Mouse (Mus musculus) limb, embryonic 15.5 days (tissue): ENCODE results near the gene Adam22. TPM values are rescaled to one million over a fixed set of nuclear protein-coding genes. Genes with fewer than 3 reads are reported as not detected.

Experiments
- ATAC-seq: fragments of 200-750 bp; cut with Nextera tagmentation; 2 replicates; pipeline ENCODE4 v1.8.0; 2017; ENCODE audit warnings: low read depth, moderate TSS enrichment; ENCODE audit not compliant: insufficient number of reproducible peaks, low FRiP score, low TSS enrichment
- H3K27ac ChIP-seq: fragments of 300-500 bp; sonication (generic); 2 replicates; pipeline ENCODE4 v1.5.1; 2015; ENCODE audit warnings: moderate library complexity, mild to moderate bottlenecking, inconsistent platforms
- H3K27me3 ChIP-seq: fragments of 300-500 bp; sonication (generic); 2 replicates; pipeline ENCODE4 v1.6.1; 2015; ENCODE audit warnings: inconsistent platforms
- H3K36me3 ChIP-seq: fragments of 300-500 bp; sonication (generic); 2 replicates; pipeline ENCODE4 v1.6.1; 2015; ENCODE audit warnings: inconsistent platforms
- H3K4me1 ChIP-seq: fragments of 300-500 bp; sonication (generic); 2 replicates; pipeline ENCODE4 v1.6.1; 2015; ENCODE audit warnings: inconsistent platforms
- H3K4me2 ChIP-seq: fragments of 300-500 bp; sonication (generic); 2 replicates; pipeline ENCODE4 v1.6.1; 2015; ENCODE audit warnings: mild to moderate bottlenecking, inconsistent platforms
- H3K4me3 ChIP-seq: fragments of 300-500 bp; sonication (generic); 2 replicates; pipeline ENCODE4 v1.5.1; 2015; ENCODE audit warnings: mild to moderate bottlenecking, inconsistent platforms
- H3K9ac ChIP-seq: fragments of 300-500 bp; sonication (generic); 2 replicates; pipeline ENCODE4 v1.6.1; 2015; ENCODE audit warnings: inconsistent platforms
- H3K9me3 ChIP-seq: fragments of 300-500 bp; sonication (generic); 2 replicates; pipeline ENCODE4 v1.6.1; 2016; ENCODE audit warnings: inconsistent platforms
- WGBS: fragments of 180-500 bp; shearing (Covaris S2); methylation state at CpG from one replicate; pipeline ENCODE4 v1.1.7; 2015; 5-methylcytosine and 5-hydroxymethylcytosine counted together
- polyA plus RNA-seq: library from polyadenylated mRNA; unstranded; fragments of >200 nt; fragmentation: Nextera tagmentation; extraction: Ambion mirVana; gene quantifications from 2 replicates; pipeline ENCODE4 v1.2.1, GENCODE M21; 2015

Adam22 gene
- polyA plus RNA-seq, 1 experiment from 2014 or later, result 13.1 TPM

- Histone ChIP-seq H3K36me3 (peaks cover 4% of the 10 kb centered on the region), H3K4me2 (no peak overlapping the region), H3K9me3 (no peaks in the 10 kb centered on the region), H3K4me3 (no peak overlapping the region), H3K4me1 (no peaks in the 10 kb centered on the region), H3K27ac (no peak overlapping the region), H3K9ac (no peak overlapping the region), H3K27me3 (no peaks in the 10 kb centered on the region)
- 86% methylated on average over 8 of the region's 8 CpGs for WGBS
- no peak for ATAC-seq
These were observed 236.0 kb downstream of the Adam22 start for GRCm38 (mm10) chr5:8131918-8132317.

DNA sequence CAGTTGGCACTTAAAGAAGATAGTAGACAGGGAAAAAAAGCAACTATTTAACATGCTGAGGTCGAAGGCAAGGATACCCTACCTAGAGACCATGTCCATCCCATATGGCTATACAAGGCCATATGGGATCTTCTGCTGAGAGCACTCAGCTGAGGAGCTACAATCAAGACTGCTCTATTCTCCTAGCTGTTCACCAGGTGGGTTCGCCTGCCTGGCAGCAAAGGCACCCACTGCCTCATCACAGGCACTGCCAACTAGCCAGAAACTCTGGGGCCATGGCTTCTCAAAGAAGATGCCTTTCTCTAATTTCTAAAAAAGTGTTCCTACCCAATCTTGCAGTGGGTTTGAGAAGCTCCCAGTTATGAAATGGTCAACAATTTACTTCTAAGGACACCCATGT is 238.2 kb downstream of the Adam22 start:
- H3K9me3 ChIP-seq, result no peaks in the 10 kb centered on the region; the same call in 1 of the 2 replicates
- 86% methylated on average over 2 of the region's 2 CpGs for WGBS
- H3K9ac ChIP-seq, result no peak overlapping the region
- H3K36me3 ChIP-seq, result peaks cover 6% of the 10 kb centered on the region
- H3K27ac ChIP-seq, result no peak overlapping the region
- H3K4me1 ChIP-seq, result no peaks in the 10 kb centered on the region
- ATAC-seq, result no peak
- no peak overlapping the region for H3K4me3 ChIP-seq
- H3K4me2 ChIP-seq, result no peak overlapping the region
- H3K27me3 ChIP-seq, result no peaks in the 10 kb centered on the region

DNA sequence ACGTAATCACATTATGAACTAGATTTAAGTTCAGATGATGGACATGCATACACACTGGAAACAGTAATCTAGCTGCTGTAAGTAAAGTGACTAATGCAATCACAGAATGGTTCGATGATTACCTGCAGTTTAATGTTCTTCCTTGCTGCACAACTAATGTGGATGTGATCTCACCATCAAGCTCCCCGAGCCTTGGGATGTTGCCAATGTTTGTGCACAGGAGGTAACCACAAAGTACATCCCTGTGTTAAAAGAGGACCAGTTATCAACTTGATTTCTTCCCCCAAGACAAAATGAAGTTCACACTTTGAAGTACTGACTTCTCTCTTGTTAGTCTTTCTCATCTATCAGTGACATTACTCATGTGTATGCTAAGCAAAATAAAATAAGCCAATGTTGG is 247.0 kb downstream of the Adam22 start:
- Histone ChIP-seq H3K4me1 (no peaks in the 10 kb centered on the region), H3K4me3 (no peak overlapping the region), H3K9me3 (no peaks in the 10 kb centered on the region; the same call in 1 of the 2 replicates), H3K27me3 (no peaks in the 10 kb centered on the region), H3K36me3 (0 out of 2 replicates have a peak, but pooled peaks cover 5% of the 10 kb centered on the region), H3K27ac (no peak overlapping the region), H3K9ac (no peak overlapping the region), H3K4me2 (no peak overlapping the region)
- 86% methylated on average over 3 of the region's 3 CpGs for WGBS
- ATAC-seq, result no peak

GRCm38 (mm10) chr5:8120087-8120486 is 247.9 kb downstream of the Adam22 start:
- no peak for ATAC-seq
- Histone ChIP-seq H3K9me3 (no peaks in the 10 kb centered on the region; the same call in 1 of the 2 replicates), H3K36me3 (0 out of 2 replicates have a peak, but pooled peaks cover 5% of the 10 kb centered on the region), H3K4me3 (no peak overlapping the region), H3K27me3 (no peaks in the 10 kb centered on the region), H3K9ac (no peak overlapping the region), H3K27ac (no peak overlapping the region), H3K4me2 (no peak overlapping the region), H3K4me1 (no peaks in the 10 kb centered on the region)
- WGBS, result 78% methylated on average over 2 of the region's 2 CpGs

DNA sequence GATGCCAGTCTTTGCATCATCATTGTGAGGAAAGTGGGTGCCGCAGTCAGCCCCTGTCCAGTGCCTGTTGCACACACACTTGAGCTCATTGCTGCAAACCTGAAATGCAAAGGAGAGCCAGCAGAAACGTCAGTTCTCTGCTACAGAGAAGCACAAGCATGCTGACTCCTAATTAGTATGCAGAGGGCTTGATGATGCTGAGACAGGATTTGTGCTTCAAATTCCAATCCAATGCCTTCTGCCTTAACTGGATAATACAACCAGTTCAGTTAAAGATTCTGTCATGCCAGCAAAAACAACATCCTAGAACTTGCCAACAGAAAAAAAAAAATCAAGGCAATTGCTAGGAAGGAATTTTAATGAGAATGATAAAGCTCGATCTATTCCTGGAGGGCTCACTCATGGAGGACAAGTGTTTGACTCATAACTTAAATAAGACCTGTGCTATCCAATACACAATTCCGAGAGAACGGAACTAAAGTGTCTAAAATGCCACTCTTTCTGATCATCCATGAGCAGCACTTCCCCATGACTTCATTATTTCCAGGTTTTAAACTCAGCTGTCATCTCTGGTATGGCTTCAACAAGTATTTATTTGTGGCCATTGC is 251.3 kb downstream of the Adam22 start:
- Histone ChIP-seq H3K27ac (no peak overlapping the region), H3K9me3 (no peaks in the 10 kb centered on the region), H3K4me3 (no peak overlapping the region), H3K4me2 (no peak overlapping the region), H3K36me3 (no peaks in the 10 kb centered on the region), H3K9ac (no peak overlapping the region), H3K27me3 (no peaks in the 10 kb centered on the region), H3K4me1 (no peaks in the 10 kb centered on the region)
- 71% methylated on average over 5 of the region's 5 CpGs for WGBS
- ATAC-seq, result no peak

GRCm38 (mm10) chr5:8112246-8112645 is 255.7 kb downstream of the Adam22 start:
- no peak overlapping the region for H3K4me3 ChIP-seq
- H3K9ac ChIP-seq, result no peak overlapping the region
- WGBS, result 82% methylated on average over 5 of the region's 5 CpGs
- no peaks in the 10 kb centered on the region for H3K36me3 ChIP-seq
- ATAC-seq, result no peak
- no peaks in the 10 kb centered on the region for H3K4me1 ChIP-seq
- H3K27ac ChIP-seq, result no peak overlapping the region
- H3K9me3 ChIP-seq, result no peaks in the 10 kb centered on the region
- H3K4me2 ChIP-seq, result no peak overlapping the region
- H3K27me3 ChIP-seq, result no peaks in the 10 kb centered on the region

DNA sequence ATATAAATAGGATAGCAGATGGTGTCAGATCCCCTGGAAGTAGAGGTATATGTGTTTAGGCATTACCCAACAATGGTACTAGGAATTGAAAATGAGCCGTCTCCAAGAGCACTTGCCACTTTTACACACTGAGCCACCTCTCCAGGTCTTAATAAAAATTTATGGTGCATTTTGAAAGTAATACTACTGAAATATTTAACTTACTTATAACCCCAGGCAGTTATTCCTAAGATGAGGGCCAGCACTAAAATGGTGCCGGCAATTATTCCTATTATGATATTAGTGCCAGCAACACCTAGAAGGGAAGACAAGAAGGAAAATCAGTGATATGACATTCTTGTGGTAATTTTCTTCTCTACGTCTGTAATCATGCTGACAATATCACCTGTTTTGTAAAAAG is 256.3 kb downstream of the Adam22 start:
- Histone ChIP-seq H3K36me3 (no peaks in the 10 kb centered on the region), H3K9ac (no peak overlapping the region), H3K27ac (no peak overlapping the region), H3K9me3 (no peaks in the 10 kb centered on the region), H3K4me2 (no peak overlapping the region), H3K27me3 (no peaks in the 10 kb centered on the region), H3K4me1 (no peaks in the 10 kb centered on the region), H3K4me3 (no peak overlapping the region)
- WGBS, result 68% methylated on average over 3 of the region's 3 CpGs
- no peak for ATAC-seq

GRCm38 (mm10) chr5:8095689-8096088 is 272.3 kb downstream of the Adam22 start:
- Histone ChIP-seq H3K4me2 (no peak overlapping the region), H3K36me3 (no peaks in the 10 kb centered on the region)
- 72% methylated on average over 1 of the region's 1 CpGs for WGBS

GRCm38 (mm10) chr5:8094921-8095320 is 273.0 kb downstream of the Adam22 start:
- Histone ChIP-seq H3K4me3 (no peak overlapping the region), H3K9me3 (no peaks in the 10 kb centered on the region), H3K27ac (no peak overlapping the region), H3K9ac (no peak overlapping the region), H3K4me2 (no peak overlapping the region), H3K36me3 (no peaks in the 10 kb centered on the region), H3K27me3 (no peaks in the 10 kb centered on the region), H3K4me1 (no peaks in the 10 kb centered on the region)
- no peak for ATAC-seq
- 71% methylated on average over 5 of the region's 5 CpGs for WGBS

More at GRCm38 (mm10) chr5:8095689-8096088, 272.3 kb downstream of the Adam22 start:
- Histone ChIP-seq H3K4me1 (no peaks in the 10 kb centered on the region), H3K4me3 (no peak overlapping the region), H3K9me3 (no peaks in the 10 kb centered on the region), H3K27me3 (no peaks in the 10 kb centered on the region), H3K9ac (no peak overlapping the region), H3K27ac (no peak overlapping the region)
- no peak for ATAC-seq

DNA sequence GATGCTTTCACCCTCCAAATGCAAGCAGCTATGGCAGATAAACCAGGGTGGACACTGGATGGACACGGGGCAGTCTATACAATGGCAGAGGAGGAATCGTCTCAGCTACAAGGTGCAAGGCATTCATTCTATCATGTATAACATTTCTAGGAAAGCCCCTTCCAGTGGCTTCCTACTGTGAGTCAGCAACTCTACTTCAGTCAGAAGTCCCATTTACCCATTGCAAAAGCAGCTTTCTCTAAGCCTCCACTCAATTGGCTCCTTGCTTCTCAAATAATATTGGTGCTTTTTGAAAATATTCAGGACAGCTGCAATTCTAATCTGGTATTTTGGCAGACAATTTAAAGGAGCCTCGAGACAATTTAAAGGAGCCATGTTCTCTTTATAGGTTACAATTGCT is 279.8 kb downstream of the Adam22 start:
- 70% methylated on average over 3 of the region's 3 CpGs for WGBS
- H3K4me3 ChIP-seq, result no peak overlapping the region
- H3K9me3 ChIP-seq, result no peaks in the 10 kb centered on the region
- no peak for ATAC-seq
- no peak overlapping the region for H3K4me2 ChIP-seq
- 0 out of 2 replicates have a peak overlapping the region, but pooled peaks have one; percentile 17 for H3K27ac ChIP-seq
- H3K4me1 ChIP-seq, result no peaks in the 10 kb centered on the region
- H3K9ac ChIP-seq, result no peak overlapping the region
- no peaks in the 10 kb centered on the region for H3K36me3 ChIP-seq
- no peaks in the 10 kb centered on the region for H3K27me3 ChIP-seq

DNA sequence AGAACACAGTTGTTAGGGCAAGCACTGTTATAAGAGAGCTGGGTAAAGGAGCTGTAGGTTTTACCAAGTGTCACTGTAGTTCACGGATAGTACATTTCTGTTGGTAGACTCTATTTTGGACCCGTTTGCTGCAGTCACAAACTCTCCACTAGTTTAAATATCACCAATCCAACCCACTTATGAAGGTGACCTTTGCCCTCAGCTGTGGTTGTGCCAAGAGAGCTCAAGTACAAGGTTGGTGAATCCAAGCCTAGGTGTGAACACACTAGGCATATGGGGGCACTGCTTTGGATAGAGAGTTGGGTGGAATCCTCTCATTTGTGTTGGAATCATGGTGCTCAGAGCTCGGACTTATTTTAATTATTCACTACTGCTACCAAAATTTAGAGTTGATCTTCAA is 282.3 kb downstream of the Adam22 start:
- no peak overlapping the region for H3K27ac ChIP-seq
- H3K4me3 ChIP-seq, result no peak overlapping the region
- no peaks in the 10 kb centered on the region for H3K4me1 ChIP-seq
- H3K9me3 ChIP-seq, result no peaks in the 10 kb centered on the region
- H3K36me3 ChIP-seq, result no peaks in the 10 kb centered on the region
- no peaks in the 10 kb centered on the region for H3K27me3 ChIP-seq
- no peak for ATAC-seq
- H3K9ac ChIP-seq, result no peak overlapping the region
- H3K4me2 ChIP-seq, result no peak overlapping the region
- WGBS, result 89% methylated on average over 3 of the region's 3 CpGs

- ATAC-seq, result no peak
- Histone ChIP-seq H3K9me3 (no peaks in the 10 kb centered on the region), H3K27me3 (no peaks in the 10 kb centered on the region), H3K9ac (no peak overlapping the region), H3K27ac (no peak overlapping the region), H3K4me2 (no peak overlapping the region), H3K36me3 (no peaks in the 10 kb centered on the region), H3K4me1 (no peaks in the 10 kb centered on the region), H3K4me3 (no peak overlapping the region)
- 77% methylated on average over 20 of the region's 20 CpGs for WGBS
These were observed 285.0 kb downstream of the Adam22 start for GRCm38 (mm10) chr5:8082800-8083509.
